Mouse (Mus musculus) hindbrain, embryonic 16.5 days (tissue): Measurements from ENCODE around the gene Hist3h2a. TPM values are rescaled to one million over a fixed set of nuclear protein-coding genes. Genes with fewer than 3 reads are reported as not detected.
"Not testable (repeated sequence)": the region's sequence is repeated elsewhere in the genome, so short reads cannot be mapped to it uniquely, and the experiment has no call there.

ENCODE experiments used
- ATAC-seq: fragments of 200-750 bp; cut with Nextera tagmentation; 2 replicates; pipeline ENCODE4 v1.8.0; 2017; ENCODE audit warnings: moderate TSS enrichment, moderate library complexity
- H3K27ac ChIP-seq: fragments of 300-500 bp; sonication (generic); 2 replicates; pipeline ENCODE4 v1.5.1; 2014; ENCODE audit warnings: low read depth, mild to moderate bottlenecking, control low read depth, low read length, moderate library complexity
- H3K27me3 ChIP-seq: fragments of 300-500 bp; sonication (generic); replicated peaks from 2 replicates; pipeline ENCODE4 v1.6.1; 2014; ENCODE audit warnings: low read length; ENCODE audit not compliant: control insufficient read depth, insufficient read depth
- H3K36me3 ChIP-seq: fragments of 300-500 bp; sonication (generic); 2 replicates; pipeline ENCODE4 v1.6.1; 2014; ENCODE audit warnings: mild to moderate bottlenecking, low read length, moderate library complexity, mixed read lengths; ENCODE audit not compliant: control insufficient read depth, insufficient read depth
- H3K4me1 ChIP-seq: fragments of 300-500 bp; sonication (generic); 2 replicates; pipeline ENCODE4 v1.6.1; 2014; ENCODE audit warnings: low read depth, low read length; ENCODE audit not compliant: control insufficient read depth, insufficient read depth
- H3K4me2 ChIP-seq: fragments of 300-500 bp; sonication (generic); 2 replicates; pipeline ENCODE4 v1.6.1; 2014; ENCODE audit warnings: mild to moderate bottlenecking, low read length, control low read depth, moderate library complexity
- H3K4me3 ChIP-seq: fragments of 300-500 bp; sonication (generic); 2 replicates; pipeline ENCODE4 v1.5.1; 2014; ENCODE audit warnings: mild to moderate bottlenecking, low read length, control low read depth, moderate library complexity
- H3K9ac ChIP-seq: fragments of 300-500 bp; sonication (generic); 2 replicates; pipeline ENCODE4 v1.6.1; 2014; ENCODE audit warnings: low read depth, mild to moderate bottlenecking, control low read depth, low read length, moderate library complexity
- H3K9me3 ChIP-seq: fragments of 300-500 bp; sonication (generic); 2 replicates; pipeline ENCODE4 v1.6.1; 2014; ENCODE audit warnings: mild to moderate bottlenecking, low read length, moderate library complexity; ENCODE audit not compliant: control insufficient read depth
- WGBS: fragments of 180-500 bp; shearing (Covaris S2); extraction: QIAGEN DNeasy Blood & Tissue Kit; methylation state at CpG from one replicate; pipeline ENCODE4 v1.1.7; 2014; 5-methylcytosine and 5-hydroxymethylcytosine counted together
- polyA plus RNA-seq: library from polyadenylated mRNA; unstranded; fragments of >200 nt; fragmentation: Nextera tagmentation; extraction: Ambion mirVana; gene quantifications from 2 replicates; pipeline ENCODE4 v1.2.1, GENCODE M21; 2015

The Hist3h2a gene
- polyA plus RNA-seq, 1 experiment from 2014 or later, result 89.6 TPM

GRCm38 (mm10) chr11:58954170-58954419 is 390 bp upstream of the Hist3h2a start:
- not testable (repeated sequence) for ATAC-seq, H3K9me3 ChIP-seq, H3K36me3 ChIP-seq, H3K27me3 ChIP-seq
- Histone ChIP-seq H3K27ac (peak overlapping the region; percentile 99), H3K4me1 (peaks cover 41% of the 10 kb centered on the region), H3K4me3 (peak overlapping the region; percentile 57), H3K9ac (peak overlapping the region; percentile 86), H3K4me2 (peak overlapping the region; percentile 95)
- under 1% methylated on average over 16 of the region's 17 CpGs for WGBS

- Histone ChIP-seq H3K4me1 (peaks cover 48% of the 10 kb centered on the region), H3K4me2 (peak overlapping the region; percentile 84), H3K9me3 (no peaks in the 10 kb centered on the region), H3K27me3 (no peaks in the 10 kb centered on the region), H3K27ac (peak overlapping the region; percentile 99), H3K9ac (peak overlapping the region; percentile 78), H3K4me3 (peak overlapping the region; percentile 57), H3K36me3 (no peaks in the 10 kb centered on the region; the same call in 1 of the 2 replicates)
- 0% methylated on average over 20 of the region's 20 CpGs for WGBS
- peak; percentile 31 for ATAC-seq
Observed at GRCm38 (mm10) chr11:58955143-58955867, 820 bp downstream of the Hist3h2a start.

- WGBS, result 15% methylated on average over 8 of the region's 8 CpGs
- Histone ChIP-seq H3K9ac (peak overlapping the region; percentile 78), H3K4me2 (peak overlapping the region; percentile 84), H3K4me1 (peaks cover 46% of the 10 kb centered on the region), H3K27me3 (no peaks in the 10 kb centered on the region), H3K27ac (peak overlapping the region; percentile 99), H3K36me3 (no peaks in the 10 kb centered on the region; the same call in 1 of the 2 replicates), H3K9me3 (no peaks in the 10 kb centered on the region), H3K4me3 (peak overlapping the region; percentile 57)
- ATAC-seq, result no peak
Observed at GRCm38 (mm10) chr11:58955868-58956257, 1.4 kb downstream of the Hist3h2a start.

GRCm38 (mm10) chr11:58957226-58957914 is 2.9 kb downstream of the Hist3h2a start:
- Histone ChIP-seq H3K4me1 (peaks cover 36% of the 10 kb centered on the region), H3K27ac (no peak overlapping the region), H3K36me3 (no peaks in the 10 kb centered on the region; the same call in 1 of the 2 replicates), H3K4me2 (peak overlapping the region; percentile 84), H3K9ac (peak overlapping the region; percentile 78), H3K27me3 (no peaks in the 10 kb centered on the region), H3K4me3 (peak overlapping the region; percentile 57), H3K9me3 (0 out of 2 replicates have a peak, but pooled peaks cover 2% of the 10 kb centered on the region)
- no peak for ATAC-seq
- 82% methylated on average over 5 of the region's 5 CpGs for WGBS

- Histone ChIP-seq H3K27ac (no peak overlapping the region), H3K4me1 (peaks cover 32% of the 10 kb centered on the region), H3K36me3 (no peaks in the 10 kb centered on the region; the same call in 1 of the 2 replicates), H3K27me3 (no peaks in the 10 kb centered on the region), H3K4me3 (no peak overlapping the region), H3K4me2 (peak overlapping the region; percentile 84), H3K9ac (no peak overlapping the region), H3K9me3 (0 out of 2 replicates have a peak, but pooled peaks cover 2% of the 10 kb centered on the region)
- 82% methylated on average over 6 of the region's 6 CpGs for WGBS
- no peak for ATAC-seq
Observed at GRCm38 (mm10) chr11:58958536-58958935, 4.1 kb downstream of the Hist3h2a start.

- peaks cover 32% of the 10 kb centered on the region for H3K4me1 ChIP-seq
- no peaks in the 10 kb centered on the region; the same call in 1 of the 2 replicates for H3K36me3 ChIP-seq
- peak overlapping the region; percentile 82 for H3K27ac ChIP-seq
- 32% methylated on average over 15 of the region's 15 CpGs for WGBS
- no peak for ATAC-seq
- H3K9me3 ChIP-seq, result 0 out of 2 replicates have a peak, but pooled peaks cover 2% of the 10 kb centered on the region
- H3K4me2 ChIP-seq, result peak overlapping the region; percentile 89
- no peaks in the 10 kb centered on the region for H3K27me3 ChIP-seq
- peak overlapping the region; percentile 57 for H3K4me3 ChIP-seq
- peak overlapping the region; percentile 70 for H3K9ac ChIP-seq
Observed at GRCm38 (mm10) chr11:58959186-58959825, 4.8 kb downstream of the Hist3h2a start.

GRCm38 (mm10) chr11:58959921-58960465 is 5.5 kb downstream of the Hist3h2a start:
- Histone ChIP-seq H3K9me3 (0 out of 2 replicates have a peak, but pooled peaks cover 2% of the 10 kb centered on the region), H3K9ac (peak overlapping the region; percentile 70), H3K27me3 (no peaks in the 10 kb centered on the region), H3K36me3 (no peaks in the 10 kb centered on the region; the same call in 1 of the 2 replicates), H3K27ac (peak overlapping the region; percentile 82), H3K4me2 (peak overlapping the region; percentile 89), H3K4me3 (peak overlapping the region; percentile 57), H3K4me1 (peaks cover 32% of the 10 kb centered on the region)
- WGBS, result 0% methylated on average over 40 of the region's 40 CpGs
- peak; percentile 92 for ATAC-seq

GRCm38 (mm10) chr11:58961364-58962177 is 7.1 kb downstream of the Hist3h2a start:
- ATAC-seq, result no peak
- Histone ChIP-seq H3K4me1 (peaks cover 28% of the 10 kb centered on the region), H3K4me2 (no peak overlapping the region), H3K27ac (no peak overlapping the region), H3K27me3 (no peaks in the 10 kb centered on the region), H3K36me3 (no peaks in the 10 kb centered on the region; the same call in 1 of the 2 replicates), H3K9me3 (0 out of 2 replicates have a peak, but pooled peaks cover 2% of the 10 kb centered on the region), H3K9ac (no peak overlapping the region), H3K4me3 (no peak overlapping the region)
- 60% methylated on average over 50 of the region's 50 CpGs for WGBS
